Mouse (Mus musculus) olfactory bulb, adult 2 months (tissue): Measurements from ENCODE around the gene Tomm34.

Source experiments
- CTCF ChIP-seq: fragments of 200-500 bp; IDR thresholded peaks from 2 replicates; pipeline ENCODE4 v1.5.1; 2012; ENCODE audit warnings: low read depth, mild to moderate bottlenecking, low read length, moderate library complexity; ENCODE audit not compliant: insufficient read depth
- POLR2A ChIP-seq: fragments of 200-500 bp; IDR thresholded peaks from 2 replicates; pipeline ENCODE4 v1.6.1; 2012; ENCODE audit warnings: mild to moderate bottlenecking, low read depth, low read length, moderate library complexity; ENCODE audit not compliant: insufficient read depth

GRCm38 (mm10) chr2:164036520-164037019 lies 34.4 kb downstream of the Tomm34 start:
- TF ChIP-seq POLR2A: no peak
- no peak for TF ChIP-seq CTCF
